ENCODE assay signal across 35 mouse cellular contexts in the genomic region with DNA sequence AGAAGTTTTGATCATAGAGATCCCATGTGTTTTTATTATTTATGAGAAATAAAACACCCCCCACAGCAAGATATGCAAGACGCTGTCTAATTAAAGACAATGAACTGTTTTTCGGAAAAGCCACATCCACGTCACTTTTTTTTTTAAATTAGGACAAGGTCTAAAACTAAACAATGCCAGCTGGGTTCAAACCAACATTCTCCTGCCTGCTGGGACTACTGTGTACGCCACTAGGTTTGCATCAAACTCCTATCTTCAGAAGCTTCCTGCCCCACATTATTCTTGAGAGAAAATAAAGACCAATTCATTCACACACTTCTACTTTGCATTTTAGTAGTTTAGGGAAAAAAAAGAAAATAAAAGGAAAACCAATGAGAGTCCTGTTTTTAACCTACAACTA. TPM values are rescaled to one million over a fixed set of nuclear protein-coding genes. Genes with fewer than 3 reads are reported as not detected.
A peak's percentile ranks its signal among the peaks of the same experiment; 100 is the strongest.
DNase-seq lines count a peak whose midpoint lies in the region; TF ChIP-seq lines count a peak whose summit lies in the region.
"Had no signal": no experiment of that assay in that cellular context is flagged by ENCODE, and none has a peak within 500 bp of the region (broad histone marks: within the 10 kb centered on the region; RNA-seq: fewer than 3 reads in every experiment).

No protein-coding gene starts in this region.

- TF ChIP-seq POLR2A in heart, adult 2 months (IDR thresholded peaks at IDR 0.05; ENCODE audit: insufficient read depth, low read depth, low read length), result no peak
- no peak for TF ChIP-seq POLR2A in liver, adult 2 months (IDR thresholded peaks at IDR 0.05; ENCODE audit: extremely low read depth, insufficient read depth, low read length)

- peak overlapping the region; percentile 24; the same call in 1 of the 2 replicates for H3K27ac ChIP-seq in heart, adult 2 months
- no peak overlapping the region for H3K27ac ChIP-seq in heart, embryonic 10.5 days
- peak overlapping the region; percentile 88 for H3K27ac ChIP-seq in layer of hippocampus, adult 2 months
- no peak overlapping the region for H3K27ac ChIP-seq in liver, adult 2 months (replicated peaks; ENCODE audit: insufficient read depth, low read depth, low read length)
- H3K27ac ChIP-seq: embryonic facial prominence, embryonic 10.5 days; embryonic facial prominence, embryonic 13.5 days; forebrain, embryonic 12.5 days; forebrain, embryonic 15.5 days; hindbrain, embryonic 10.5 days; hindbrain, embryonic 13.5 days had no signal

- TF ChIP-seq CTCF in heart, adult 2 months (IDR thresholded peaks at IDR 0.05), result no peak
- TF ChIP-seq CTCF in layer of hippocampus, adult 2 months (conservative IDR thresholded peaks at IDR 0.05), result no peak
- TF ChIP-seq CTCF in liver, adult 2 months (IDR thresholded peaks at IDR 0.05; ENCODE audit: low read depth, low read length), result no peak

- no peaks in the 10 kb centered on the region; the same call in 1 of the 2 replicates for H3K79me2 ChIP-seq in heart, adult 2 months (replicated peaks; ENCODE audit: control insufficient read depth, insufficient read depth, low read length)
- H3K79me2 ChIP-seq in liver, adult 2 months (ENCODE audit: control insufficient read depth, insufficient read depth, low read length), result peaks cover 9% of the 10 kb centered on the region; the same call in 1 of the 2 replicates

- no peak for TF ChIP-seq EP300 in heart, adult 2 months (IDR thresholded peaks at IDR 0.05; ENCODE audit: insufficient read depth, low read depth, low read length)

- no peak overlapping the region for H3K9ac ChIP-seq in heart, adult 2 months (ENCODE audit: low read depth, low read length)
- no peak overlapping the region for H3K9ac ChIP-seq in liver, adult 2 months (ENCODE audit: low read depth, low read length)
- H3K9ac ChIP-seq: embryonic facial prominence, embryonic 13.5 days; forebrain, embryonic 12.5 days; forebrain, embryonic 15.5 days; hindbrain, embryonic 13.5 days had no signal

- no peak for DNase-seq in heart, adult 2 months
- no peak for DNase-seq in heart, embryonic 10.5 days (ENCODE audit: low spot score)
- no peak for DNase-seq in layer of hippocampus, adult 2 months (ENCODE audit: low spot score in 2 of 2)
- DNase-seq in layer of hippocampus, adult 8-10 months (ENCODE audit: low spot score in 2 of 2), result no peak
- peak; percentile 81 for DNase-seq in liver, adult 2 months (ENCODE audit: extremely low read depth, low read depth, low spot score)
- DNase-seq in liver, result no peak
- peak; percentile 43 for DNase-seq in brain, adult 2 months (ENCODE audit: low read depth, low spot score)
- no peak for DNase-seq in cerebellum, adult 9-11 months
- DNase-seq: adrenal gland, postnatal 10 days; B cell, adult 2 months; cerebellum, adult 11 months; cerebellum, postnatal 36 days; embryo, embryonic 11 days; gastrocnemius, postnatal 14 days; heart, adult 11 months; heart, postnatal 36 days had no signal

- intact Hi-C loops in heart, adult 2 months (cut with DNase I), result no loop called here

- H3K9me3 ChIP-seq in heart, embryonic 10.5 days, result no peaks in the 10 kb centered on the region
- H3K9me3 ChIP-seq: embryonic facial prominence, embryonic 10.5 days; embryonic facial prominence, embryonic 13.5 days; forebrain, embryonic 12.5 days; forebrain, embryonic 15.5 days; G1E; hindbrain, embryonic 13.5 days had no signal

- 27% methylated on average over 4 of the region's 4 CpGs for WGBS in heart, adult 2 months
- WGBS in heart, embryonic 10.5 days, result 92% methylated on average over 4 of the region's 4 CpGs
- 4% methylated on average over 4 of the region's 4 CpGs for WGBS in liver, adult 2 months

- peaks cover 24% of the 10 kb centered on the region for H3K36me3 ChIP-seq in heart, adult 2 months (ENCODE audit: control insufficient read depth, insufficient read depth, low read length)
- no peaks in the 10 kb centered on the region for H3K36me3 ChIP-seq in heart, embryonic 10.5 days
- peaks cover 4% of the 10 kb centered on the region for H3K36me3 ChIP-seq in liver, adult 2 months (ENCODE audit: control insufficient read depth, insufficient read depth, low read length)
- H3K36me3 ChIP-seq: embryonic facial prominence, embryonic 13.5 days; forebrain, embryonic 15.5 days; hindbrain, embryonic 13.5 days had no signal

- H3K4me3 ChIP-seq in heart, adult 2 months, result no peak overlapping the region
- no peak overlapping the region for H3K4me3 ChIP-seq in heart, embryonic 10.5 days
- H3K4me3 ChIP-seq in layer of hippocampus, adult 2 months, result peak overlapping the region; percentile 0; the same call in 1 of the 2 replicates
- H3K4me3 ChIP-seq in liver, adult 2 months (ENCODE audit: insufficient read depth, low read depth, low read length), result no peak overlapping the region
- H3K4me3 ChIP-seq: embryonic facial prominence, embryonic 10.5 days; embryonic facial prominence, embryonic 13.5 days; erythroblast, embryonic 14.5 days; forebrain, embryonic 12.5 days; forebrain, embryonic 15.5 days; hindbrain, embryonic 10.5 days; hindbrain, embryonic 13.5 days had no signal

- peaks cover 8% of the 10 kb centered on the region for H3K4me1 ChIP-seq in heart, adult 2 months (ENCODE audit: control insufficient read depth, insufficient read depth, low read length)
- H3K4me1 ChIP-seq in heart, embryonic 10.5 days, result 0 out of 2 replicates have a peak, but pooled peaks cover 4% of the 10 kb centered on the region
- peaks cover 9% of the 10 kb centered on the region for H3K4me1 ChIP-seq in liver, adult 2 months (ENCODE audit: control insufficient read depth, insufficient read depth, low read length)

- H3K27me3 ChIP-seq in heart, adult 2 months (ENCODE audit: control insufficient read depth, insufficient read depth, low read length), result no peaks in the 10 kb centered on the region
- H3K27me3 ChIP-seq in heart, embryonic 10.5 days (ENCODE audit: insufficient read depth, poor library complexity, severe bottlenecking), result no peaks in the 10 kb centered on the region
- H3K27me3 ChIP-seq in liver, adult 2 months (ENCODE audit: control insufficient read depth, insufficient read depth, low read length), result no peaks in the 10 kb centered on the region
- H3K27me3 ChIP-seq: CH12.LX; embryonic facial prominence, embryonic 13.5 days; forebrain, embryonic 12.5 days; forebrain, embryonic 15.5 days; hindbrain, embryonic 13.5 days; Patski had no signal

RNA-seq across cellular contexts. Expression of a gene that starts 8.2 kb away (rescaled TPM):
- 10 to 100 TPM; 71.9 to 84.5 TPM for total RNA-seq in heart, adult 2 months (2021)
- polyA plus RNA-seq in heart, adult 2 months (2012; rRNA removed), result 17.4 and 36.6 TPM in 2 replicates
- polyA plus RNA-seq in heart, embryonic 10.5 days (2016; fragmentation: Nextera tagmentation; extraction: Ambion mirVana), result 11.5 and 13.4 TPM in 2 replicates
- 10 to 100 TPM; 87.6 to 94.8 TPM for total RNA-seq in layer of hippocampus, adult 2 months (2021)
- 10 to 100 TPM; 87.1 to 94.7 (median 90.9) TPM for total RNA-seq in layer of hippocampus, adult 8-10 months (2022)
- total RNA-seq in liver, adult 2 months (2014; rRNA removed), result 35.2 and 38.7 TPM in 2 replicates
- polyA plus RNA-seq in liver, adult 2 months (2012; rRNA removed), result 11.8 and 12.3 TPM in 2 replicates

RNA-seq across cellular contexts. Expression of a gene that starts 8.3 kb away (rescaled TPM):
- total RNA-seq in heart, adult 2 months (2021), result under 1 TPM; 0.91 to 0.97 TPM
- 1.1 and 1.3 TPM in 2 replicates for polyA plus RNA-seq in heart, adult 2 months (2012; rRNA removed)
- 0.46 and 0.54 TPM in 2 replicates for polyA plus RNA-seq in heart, embryonic 10.5 days (2016; fragmentation: Nextera tagmentation; extraction: Ambion mirVana)
- total RNA-seq in layer of hippocampus, adult 2 months (2021), result 1 to 10 TPM; 1.1 to 1.3 TPM
- total RNA-seq in layer of hippocampus, adult 8-10 months (2022), result 1 to 10 TPM; 1.4 to 6.1 (median 2.7) TPM
- 2.6 and 4.4 TPM in 2 replicates for total RNA-seq in liver, adult 2 months (2014; rRNA removed)
- 0.92 and 1.2 TPM in 2 replicates for polyA plus RNA-seq in liver, adult 2 months (2012; rRNA removed)

RNA-seq across cellular contexts. Expression of a gene that starts 22.3 kb away (rescaled TPM):
- 1 to 10 TPM in 1 of 2 experiments, under 1 TPM in 1; 0.84 to 1.5 TPM for total RNA-seq in heart, adult 2 months (2021)
- 3.1 and 5.8 TPM in 2 replicates for polyA plus RNA-seq in heart, adult 2 months (2012; rRNA removed)
- polyA plus RNA-seq in heart, embryonic 10.5 days (2016; fragmentation: Nextera tagmentation; extraction: Ambion mirVana), result 0.70 and 1.1 TPM in 2 replicates
- 1 to 10 TPM; 3.1 to 4.1 TPM for total RNA-seq in layer of hippocampus, adult 2 months (2021)
- 1 to 10 TPM; 4.0 to 4.9 (median 4.6) TPM for total RNA-seq in layer of hippocampus, adult 8-10 months (2022)
- total RNA-seq in liver, adult 2 months (2014; rRNA removed), result 1.4 and 3.0 TPM in 2 replicates
- 0.66 TPM in 2 replicates for polyA plus RNA-seq in liver, adult 2 months (2012; rRNA removed)

RNA-seq across cellular contexts. Expression of a gene that starts 58.8 kb away (rescaled TPM):
- not detected for total RNA-seq in heart, adult 2 months (2021)
- polyA plus RNA-seq in heart, adult 2 months (2012; rRNA removed), result 0.35 TPM in 1 of 2 replicates, not detected in the other
- polyA plus RNA-seq in heart, embryonic 10.5 days (2016; fragmentation: Nextera tagmentation; extraction: Ambion mirVana), result not detected in 2 replicates
- total RNA-seq in layer of hippocampus, adult 2 months (2021), result not detected
- not detected for total RNA-seq in layer of hippocampus, adult 8-10 months (2022)
- total RNA-seq in liver, adult 2 months (2014; rRNA removed), result not detected in 2 replicates
- polyA plus RNA-seq in liver, adult 2 months (2012; rRNA removed), result not detected in 2 replicates
- total RNA-seq: adrenal gland, adult 18-20 months; adrenal gland, postnatal 10 days; adrenal gland, postnatal 36 days; CH12.LX; G1E; gastrocnemius, postnatal 14 days; gastrocnemius, postnatal 4 days; heart, postnatal 10 days; heart, postnatal 36 days had no signal
- polyA plus RNA-seq: cerebellum, adult 2 months; cortical plate, adult 2 months; embryonic facial prominence, embryonic 10.5 days; embryonic facial prominence, embryonic 13.5 days; erythroblast, embryonic 14.5 days; forebrain, embryonic 12.5 days; forebrain, embryonic 15.5 days; G1E; heart, embryonic 11.5 days; heart, embryonic 14.5 days; hindbrain, embryonic 10.5 days; hindbrain, embryonic 13.5 days; hindbrain, embryonic 16.5 days; Patski had no signal

Comparison
In these comparisons a context has a peak if more than half of its experiments do, and no peak if none do; other contexts are left out.
1. DNase-seq: peak in liver, adult 2 months (single experiment) and brain, adult 2 months (single experiment); none in heart, adult 2 months (0 of 2), heart, embryonic 10.5 days (single experiment), layer of hippocampus, adult 2 months (0 of 2), layer of hippocampus, adult 8-10 months (0 of 2), liver (single experiment) and cerebellum, adult 9-11 months (single experiment).
2. H3K27ac ChIP-seq: peak in heart, adult 2 months (single experiment) and layer of hippocampus, adult 2 months (single experiment); none in heart, embryonic 10.5 days (single experiment) and liver, adult 2 months (single experiment).